Mouse (Mus musculus): ENCODE results near the gene Fgfr2.

The Fgfr2 gene

DNA sequence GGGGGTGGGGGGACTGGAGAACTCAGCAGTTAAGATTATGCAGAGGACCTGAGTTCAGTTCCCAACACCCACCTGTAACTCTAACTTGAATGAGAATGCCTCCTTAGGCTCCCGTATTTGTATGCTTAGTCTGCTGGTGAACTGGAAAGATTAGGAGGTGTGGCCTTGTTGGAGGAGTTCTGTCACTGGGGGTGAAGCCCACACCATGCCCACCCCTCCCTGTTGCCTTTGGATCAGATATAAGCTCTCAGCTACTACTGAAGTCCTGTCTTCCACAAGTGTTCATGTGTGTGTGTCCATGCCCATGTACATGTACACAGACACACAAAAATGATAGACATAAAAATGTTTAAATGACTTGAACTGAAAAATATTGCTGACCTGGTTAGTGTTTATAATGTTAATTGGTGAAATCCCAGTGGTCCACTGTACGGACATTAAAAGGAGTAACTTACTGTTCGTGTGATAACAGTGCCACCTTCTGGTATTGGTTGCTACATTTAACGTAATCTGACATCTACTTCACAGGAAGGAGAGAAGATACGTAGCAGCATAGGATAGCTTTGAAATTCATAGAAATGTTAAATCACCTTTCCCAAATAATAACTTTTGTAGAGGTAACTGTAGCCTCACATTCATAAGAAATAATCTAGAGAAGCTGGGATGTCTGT, 2208.3 kb downstream of the Fgfr2 start:
- Histone ChIP-seq H3K4me3 (replicated peaks; ENCODE audit: low read length) (no peak overlapping the region), H3K9me3 (ENCODE audit: low read length) (no peaks in the 10 kb centered on the region; the same call in 1 of the 2 replicates), H3K4me1 (replicated peaks; ENCODE audit: low read depth, low read length) (peaks cover 32% of the 10 kb centered on the region), H3K36me3 (ENCODE audit: insufficient read depth, low read length) (peaks cover 20% of the 10 kb centered on the region), H3K27me3 (ENCODE audit: insufficient read depth, low read length) (no peaks in the 10 kb centered on the region)
- peak; percentile 42 for TF ChIP-seq CTCF (conservative IDR thresholded peaks at IDR 0.05; ENCODE audit: low read length)
- no peak for TF ChIP-seq POU5F1 (IDR thresholded peaks at IDR 0.05; ENCODE audit: borderline replicate concordance, low read length)
- no peak for TF ChIP-seq NANOG (IDR thresholded peaks at IDR 0.05; ENCODE audit: borderline replicate concordance, low read length)

DNA sequence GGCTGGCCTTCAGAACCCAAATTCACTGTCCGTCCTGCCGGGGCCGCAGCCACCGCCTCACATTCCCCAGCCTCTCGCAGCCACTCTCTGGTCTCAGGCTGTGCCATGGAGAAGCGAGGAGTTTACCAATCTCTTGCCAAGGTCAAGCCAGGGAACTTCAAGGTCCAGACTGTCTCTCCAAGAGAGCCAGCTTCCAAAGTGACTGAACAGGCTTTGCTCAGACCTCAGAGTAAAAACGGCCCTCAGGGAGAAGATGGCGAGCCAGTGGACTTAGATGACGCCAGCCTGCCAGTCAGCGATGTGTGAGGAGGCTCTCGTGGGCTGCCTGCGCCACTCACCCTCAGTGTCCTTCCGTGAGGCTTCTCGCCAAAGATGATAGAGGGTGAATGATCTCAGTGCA, 2212.3 kb downstream of the Fgfr2 start:
- Histone ChIP-seq H3K36me3 (ENCODE audit: insufficient read depth, low read length) (peaks cover 48% of the 10 kb centered on the region), H3K27me3 (ENCODE audit: insufficient read depth, low read length) (no peaks in the 10 kb centered on the region)

DNA sequence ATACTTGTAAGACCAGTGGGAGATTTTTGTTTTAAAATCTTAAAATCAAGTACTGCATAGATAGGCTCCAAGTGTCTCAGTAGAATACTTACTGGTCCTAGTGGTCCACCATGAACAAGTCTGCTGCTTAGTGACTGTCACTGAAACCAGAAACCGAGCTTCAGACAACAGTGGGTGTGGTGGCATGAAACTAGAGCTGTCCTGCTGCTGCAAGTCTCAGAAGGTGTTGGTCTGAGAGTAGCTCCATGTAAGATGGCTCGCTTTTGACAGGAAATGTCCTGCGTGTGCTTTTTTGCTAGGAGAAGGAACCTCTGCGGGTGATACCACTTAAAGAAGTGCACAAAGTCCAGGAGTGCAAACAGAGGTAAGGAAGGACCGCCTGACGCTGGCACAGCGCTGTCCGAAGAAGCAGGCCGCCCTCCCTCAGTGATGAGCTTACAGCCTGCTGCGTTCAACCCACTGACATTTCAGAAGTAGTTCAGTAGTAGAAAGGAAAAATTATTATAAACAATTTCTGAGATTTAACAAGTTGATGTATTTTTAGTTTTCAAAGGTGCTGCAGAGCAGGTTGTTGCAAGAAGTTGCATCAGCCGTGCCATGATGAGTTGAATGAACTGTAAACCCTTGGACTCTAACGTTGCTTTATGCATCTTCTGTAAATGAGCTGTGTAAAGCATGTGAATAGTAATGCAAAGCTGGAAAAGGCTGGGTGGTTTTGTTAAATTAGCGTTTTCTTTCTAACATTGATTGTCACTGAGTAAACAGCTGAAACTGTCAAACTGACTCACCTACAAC, 2218.4 kb downstream of the Fgfr2 start:
- Histone ChIP-seq H3K9me3 (ENCODE audit: low read length) (no peaks in the 10 kb centered on the region), H3K36me3 (ENCODE audit: insufficient read depth, low read length) (peaks cover 74% of the 10 kb centered on the region), H3K4me1 (replicated peaks; ENCODE audit: low read depth, low read length) (peaks cover 26% of the 10 kb centered on the region), H3K4me3 (replicated peaks; ENCODE audit: low read length) (no peak overlapping the region), H3K27me3 (ENCODE audit: insufficient read depth, low read length) (no peaks in the 10 kb centered on the region)
- TF ChIP-seq NANOG (IDR thresholded peaks at IDR 0.05; ENCODE audit: borderline replicate concordance, low read length) (no peak), POU5F1 (IDR thresholded peaks at IDR 0.05; ENCODE audit: borderline replicate concordance, low read length) (no peak), CTCF (conservative IDR thresholded peaks at IDR 0.05; ENCODE audit: low read length) (no peak)

More for the DNA sequence above, 2212.3 kb downstream of the Fgfr2 start:
- Histone ChIP-seq H3K4me1 (replicated peaks; ENCODE audit: low read depth, low read length) (peaks cover 32% of the 10 kb centered on the region), H3K4me3 (replicated peaks; ENCODE audit: low read length) (no peak overlapping the region), H3K9me3 (ENCODE audit: low read length) (no peaks in the 10 kb centered on the region)
- TF ChIP-seq POU5F1 (IDR thresholded peaks at IDR 0.05; ENCODE audit: borderline replicate concordance, low read length), result no peak
- TF ChIP-seq CTCF (conservative IDR thresholded peaks at IDR 0.05; ENCODE audit: low read length), result no peak
- no peak for TF ChIP-seq NANOG (IDR thresholded peaks at IDR 0.05; ENCODE audit: borderline replicate concordance, low read length)

DNA sequence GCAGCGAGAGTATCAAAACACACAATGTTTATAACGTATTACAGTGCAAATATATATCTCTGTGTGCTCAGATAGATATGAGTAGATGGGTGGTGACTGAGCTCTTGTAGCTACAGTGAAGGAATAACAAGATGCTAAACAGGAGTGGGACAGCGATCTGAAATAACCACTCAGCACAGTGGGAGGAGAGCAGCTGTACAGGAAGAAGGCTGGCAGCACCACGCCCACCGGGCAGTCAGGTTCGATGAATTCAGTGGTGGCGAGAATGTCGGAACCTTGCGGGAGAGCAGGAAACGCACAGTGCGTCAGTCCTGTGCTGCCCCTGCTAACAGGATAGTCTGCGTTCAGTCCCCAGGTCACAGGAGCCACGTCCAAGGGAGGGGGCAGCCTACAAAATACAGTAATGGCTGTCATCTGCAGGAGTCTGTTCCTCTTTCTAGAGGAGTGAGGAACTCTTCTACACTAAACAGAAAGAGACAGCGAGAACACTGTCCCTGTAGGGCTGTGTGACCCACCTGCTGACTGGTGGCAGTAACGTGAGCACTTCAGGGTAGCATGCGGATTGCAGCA, 2219.6 kb downstream of the Fgfr2 start:
- TF ChIP-seq NANOG (IDR thresholded peaks at IDR 0.05; ENCODE audit: borderline replicate concordance, low read length) (no peak), CTCF (conservative IDR thresholded peaks at IDR 0.05; ENCODE audit: low read length) (no peak), POU5F1 (IDR thresholded peaks at IDR 0.05; ENCODE audit: borderline replicate concordance, low read length) (no peak)

DNA sequence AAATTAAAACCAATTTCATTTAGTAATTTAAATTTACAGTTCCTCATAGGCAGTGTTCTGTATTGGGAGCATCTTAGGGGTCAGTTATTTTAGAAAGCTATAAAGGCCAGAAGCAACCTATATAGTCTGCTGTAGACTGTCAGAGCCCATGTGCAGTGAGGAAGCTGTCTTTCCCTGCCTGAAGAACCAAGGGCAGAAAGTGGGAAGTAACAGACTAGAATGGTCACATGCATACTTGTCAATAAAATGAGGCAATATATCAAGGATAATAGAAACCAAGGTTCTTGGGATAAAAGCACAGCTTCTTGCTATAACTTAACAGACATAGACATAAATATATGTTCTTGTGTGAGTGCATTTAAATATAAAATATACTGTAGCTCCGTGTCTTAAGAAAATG, 2220.2 kb downstream of the Fgfr2 start:
- H3K27me3 ChIP-seq (ENCODE audit: insufficient read depth, low read length), result no peaks in the 10 kb centered on the region
- H3K4me1 ChIP-seq (replicated peaks; ENCODE audit: low read depth, low read length), result peaks cover 26% of the 10 kb centered on the region
- no peak for TF ChIP-seq POU5F1 (IDR thresholded peaks at IDR 0.05; ENCODE audit: borderline replicate concordance, low read length)
- TF ChIP-seq NANOG (IDR thresholded peaks at IDR 0.05; ENCODE audit: borderline replicate concordance, low read length), result no peak
- no peak for TF ChIP-seq CTCF (conservative IDR thresholded peaks at IDR 0.05; ENCODE audit: low read length)

More for the DNA sequence above, 2219.6 kb downstream of the Fgfr2 start:
- Histone ChIP-seq H3K27me3 (ENCODE audit: insufficient read depth, low read length) (no peaks in the 10 kb centered on the region), H3K36me3 (ENCODE audit: insufficient read depth, low read length) (peaks cover 72% of the 10 kb centered on the region), H3K4me1 (replicated peaks; ENCODE audit: low read depth, low read length) (peaks cover 26% of the 10 kb centered on the region), H3K4me3 (replicated peaks; ENCODE audit: low read length) (no peak overlapping the region), H3K9me3 (ENCODE audit: low read length) (no peaks in the 10 kb centered on the region)

DNA sequence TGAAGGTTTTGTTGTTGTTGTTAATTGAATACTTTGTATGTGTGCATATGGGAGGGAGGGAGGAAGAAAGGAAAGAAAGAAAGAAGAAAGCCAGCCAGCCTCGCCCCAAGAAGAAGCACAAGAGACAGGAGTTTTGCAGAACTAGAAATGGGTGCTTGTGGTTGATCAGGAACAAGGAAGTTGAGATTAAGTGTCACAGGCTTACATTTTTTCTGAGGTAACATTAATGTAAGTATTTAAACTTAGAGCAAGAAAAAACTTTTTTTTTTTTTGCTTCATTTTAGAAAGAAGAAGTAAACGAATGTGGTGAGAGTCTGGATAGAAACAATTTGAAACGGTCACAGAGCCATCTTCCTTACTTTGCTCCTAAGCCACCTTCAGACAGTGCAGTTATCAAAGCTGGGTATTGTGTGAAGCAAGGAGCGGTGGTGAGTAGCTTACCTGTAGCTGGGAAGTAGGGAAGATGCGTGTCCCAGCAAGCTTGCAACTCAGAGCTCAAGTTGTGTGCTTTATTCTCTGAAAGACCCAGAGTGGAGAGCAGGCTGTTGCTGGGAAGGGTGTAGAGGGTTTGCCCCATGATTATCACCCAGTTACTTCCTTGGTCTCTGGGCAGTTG, 2222.8 kb downstream of the Fgfr2 start:
- Histone ChIP-seq H3K9me3 (ENCODE audit: low read length) (no peaks in the 10 kb centered on the region), H3K27me3 (ENCODE audit: insufficient read depth, low read length) (no peaks in the 10 kb centered on the region), H3K4me1 (replicated peaks; ENCODE audit: low read depth, low read length) (peaks cover 26% of the 10 kb centered on the region), H3K4me3 (replicated peaks; ENCODE audit: low read length) (no peak overlapping the region), H3K36me3 (ENCODE audit: insufficient read depth, low read length) (peaks cover 77% of the 10 kb centered on the region)
- TF ChIP-seq CTCF (conservative IDR thresholded peaks at IDR 0.05; ENCODE audit: low read length) (no peak), NANOG (IDR thresholded peaks at IDR 0.05; ENCODE audit: borderline replicate concordance, low read length) (no peak), POU5F1 (IDR thresholded peaks at IDR 0.05; ENCODE audit: borderline replicate concordance, low read length) (no peak)

More for the DNA sequence above, 2220.2 kb downstream of the Fgfr2 start:
- peaks cover 66% of the 10 kb centered on the region for H3K36me3 ChIP-seq (ENCODE audit: insufficient read depth, low read length)
- H3K9me3 ChIP-seq (ENCODE audit: low read length), result no peaks in the 10 kb centered on the region
- no peak overlapping the region for H3K4me3 ChIP-seq (replicated peaks; ENCODE audit: low read length)

DNA sequence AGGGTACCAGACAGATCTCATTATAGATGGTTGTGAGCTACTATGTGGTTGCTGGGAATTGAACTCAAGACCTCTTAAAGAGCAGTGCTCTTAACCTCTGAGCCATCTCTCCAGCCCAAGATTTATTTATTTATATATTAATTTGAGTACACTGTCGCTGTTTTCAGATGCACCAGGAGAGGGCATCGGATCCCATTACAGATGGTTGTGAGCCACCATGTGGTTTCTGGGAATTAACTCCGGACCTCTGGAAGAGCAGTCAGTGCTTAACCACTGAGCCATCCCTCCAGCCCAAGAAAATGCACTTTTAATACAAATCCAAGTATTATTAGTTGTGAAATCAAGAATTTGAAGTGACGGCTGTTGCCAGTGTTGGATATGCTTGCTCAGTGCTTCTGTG, 2224.8 kb downstream of the Fgfr2 start:
- Histone ChIP-seq H3K27me3 (ENCODE audit: insufficient read depth, low read length) (no peaks in the 10 kb centered on the region), H3K9me3 (ENCODE audit: low read length) (no peaks in the 10 kb centered on the region), H3K36me3 (ENCODE audit: insufficient read depth, low read length) (peaks cover 65% of the 10 kb centered on the region), H3K4me1 (replicated peaks; ENCODE audit: low read depth, low read length) (peaks cover 14% of the 10 kb centered on the region), H3K4me3 (replicated peaks; ENCODE audit: low read length) (no peak overlapping the region)
- peak; percentile 25; the same call in 1 of the 2 replicates for TF ChIP-seq CTCF (conservative IDR thresholded peaks at IDR 0.05; ENCODE audit: low read length)
- TF ChIP-seq POU5F1 (IDR thresholded peaks at IDR 0.05; ENCODE audit: borderline replicate concordance, low read length), result no peak

DNA sequence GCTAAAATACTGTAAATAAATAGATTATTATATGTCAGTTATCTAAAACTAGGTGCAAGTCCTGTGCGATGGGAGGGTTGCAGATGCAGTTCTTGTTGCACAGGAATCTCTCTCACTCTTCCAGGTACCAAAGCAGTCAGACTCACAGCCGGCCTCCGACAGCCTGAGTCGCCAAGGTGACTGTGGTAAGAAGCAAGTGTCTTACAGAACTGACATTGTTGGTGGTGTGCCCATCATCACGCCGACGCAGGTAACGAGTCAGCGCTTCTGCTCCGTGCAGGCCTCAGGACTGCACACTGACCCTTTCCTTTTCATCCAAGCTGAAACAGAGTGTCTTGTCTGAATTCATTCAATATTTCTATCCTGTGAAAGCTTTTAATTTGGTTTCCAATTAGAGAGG, 2225.9 kb downstream of the Fgfr2 start:
- H3K9me3 ChIP-seq (ENCODE audit: low read length), result no peaks in the 10 kb centered on the region
- H3K4me1 ChIP-seq (replicated peaks; ENCODE audit: low read depth, low read length), result peaks cover 17% of the 10 kb centered on the region
- H3K4me3 ChIP-seq (replicated peaks; ENCODE audit: low read length), result no peak overlapping the region
- no peaks in the 10 kb centered on the region for H3K27me3 ChIP-seq (ENCODE audit: insufficient read depth, low read length)
- H3K36me3 ChIP-seq (ENCODE audit: insufficient read depth, low read length), result peaks cover 67% of the 10 kb centered on the region
- no peak for TF ChIP-seq NANOG (IDR thresholded peaks at IDR 0.05; ENCODE audit: borderline replicate concordance, low read length)
- TF ChIP-seq POU5F1 (IDR thresholded peaks at IDR 0.05; ENCODE audit: borderline replicate concordance, low read length), result no peak
- no peak for TF ChIP-seq CTCF (conservative IDR thresholded peaks at IDR 0.05; ENCODE audit: low read length)

All from E14TG2a.4 (cell line).